Mouse (Mus musculus): Measurements from ENCODE around the gene Ppp1r26. TPM values are rescaled to one million over a fixed set of nuclear protein-coding genes. Genes with fewer than 3 reads are reported as not detected.
"Not testable (repeated sequence)": the region's sequence is repeated elsewhere in the genome, so short reads cannot be mapped to it uniquely, and the experiment has no call there.

Gene Ppp1r26
- total and polyA plus RNA-seq, 3 experiments, result not detected

DNA sequence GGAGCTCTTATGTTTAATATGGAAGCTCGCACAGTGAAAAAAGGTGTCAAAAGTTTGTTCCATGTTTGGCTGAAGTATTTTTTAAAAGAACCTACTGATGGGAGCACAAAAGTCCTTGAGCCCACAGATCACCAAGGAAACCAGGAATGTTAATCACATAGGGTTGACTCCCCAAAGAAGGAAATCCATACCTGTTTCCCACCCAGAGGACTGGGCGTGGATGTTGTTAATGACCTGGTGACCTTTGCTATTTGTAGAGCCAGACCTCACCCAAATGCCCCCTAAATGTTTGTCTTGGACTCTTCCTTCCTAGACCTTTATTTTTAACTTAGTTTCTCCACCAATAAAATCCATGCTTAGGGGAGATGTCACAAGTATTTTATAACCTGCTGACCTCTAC is 24.0 kb downstream of the Ppp1r26 start:
- Histone ChIP-seq H3K27ac (ENCODE audit: control insufficient read depth, low read depth, low read length) (no peak overlapping the region), H3K9me3 (replicated peaks; ENCODE audit: insufficient read depth, low read length) (no peaks in the 10 kb centered on the region), H3K27me3 (ENCODE audit: control insufficient read depth in 1 of 2, insufficient read depth in 2 of 2, low read length in 2 of 2) (peaks cover 0 to 2% of the 10 kb centered on the region in 2 experiments; a peak in 1 of 4 replicates), H3K9ac (ENCODE audit: control insufficient read depth, low read depth, low read length, poor library complexity, severe bottlenecking) (no peak overlapping the region), H3K36me3 (ENCODE audit: control insufficient read depth in 1 of 2, insufficient read depth in 2 of 2, low read length in 2 of 2) (peaks cover 2% of the 10 kb centered on the region in 2 experiments; a peak in 3 of 4 replicates), H3K79me2 (ENCODE audit: control insufficient read depth, insufficient read depth, low read length, poor library complexity) (peaks cover 12% of the 10 kb centered on the region), H3K4me1 (ENCODE audit: control insufficient read depth in 1 of 2, insufficient read depth in 2 of 2, low read length in 2 of 2) (peaks cover 3 to 12% of the 10 kb centered on the region in 2 experiments; a peak in 2 of 4 replicates), H3K4me3 (ENCODE audit: control insufficient read depth in 1 of 2, insufficient read depth in 1 of 2, low read depth in 2 of 2, low read length in 2 of 2) (no peak overlapping the region)
- no peak for TF ChIP-seq ZNF384 (IDR thresholded peaks at IDR 0.05; ENCODE audit: low read depth, low read length)
- no peak for TF ChIP-seq RAD21 (IDR thresholded peaks at IDR 0.05; ENCODE audit: low read depth, low read length)
- TF ChIP-seq ZMIZ1 (IDR thresholded peaks at IDR 0.05; ENCODE audit: low read depth, low read length), result no peak
- no peak for TF ChIP-seq CHD1 (IDR thresholded peaks at IDR 0.05; ENCODE audit: low read depth, low read length)
- TF ChIP-seq USF1 (IDR thresholded peaks at IDR 0.05; ENCODE audit: low read depth, low read length), result no peak
- no peak for TF ChIP-seq SMC3 (IDR thresholded peaks at IDR 0.05; ENCODE audit: low read depth, low read length)
- no peak for TF ChIP-seq MAFK (IDR thresholded peaks at IDR 0.05; ENCODE audit: borderline replicate concordance, low read depth, low read length)
- TF ChIP-seq MAZ (IDR thresholded peaks at IDR 0.05; ENCODE audit: low read depth, low read length), result no peak
- TF ChIP-seq NRF1 (IDR thresholded peaks at IDR 0.05; ENCODE audit: insufficient read depth, low read depth, low read length, poor library complexity, severe bottlenecking), result no peak
- no peak for TF ChIP-seq CHD2 (IDR thresholded peaks at IDR 0.05; ENCODE audit: low read length)
- TF ChIP-seq TBP (IDR thresholded peaks at IDR 0.05; ENCODE audit: low read depth, low read length), result no peak
- TF ChIP-seq GABPA (IDR thresholded peaks at IDR 0.05; ENCODE audit: low read depth, low read length), result no peak
- no peak for TF ChIP-seq KAT2A (conservative IDR thresholded peaks at IDR 0.05; ENCODE audit: low read depth, low read length)
- TF ChIP-seq HCFC1 (IDR thresholded peaks at IDR 0.05; ENCODE audit: low read depth, low read length), result no peak
- no peak for TF ChIP-seq MYB (IDR thresholded peaks at IDR 0.05; ENCODE audit: low read depth, low read length)
- TF ChIP-seq JUND (IDR thresholded peaks at IDR 0.05; ENCODE audit: low read depth, low read length), result no peak
- DNase-seq (ENCODE audit: low read depth, low spot score), result no peak

- H3K27me3 ChIP-seq (ENCODE audit: control insufficient read depth in 1 of 2, insufficient read depth in 2 of 2, low read length in 2 of 2); H3K9ac ChIP-seq (ENCODE audit: control insufficient read depth, low read depth, low read length, poor library complexity, severe bottlenecking); H3K27ac ChIP-seq (ENCODE audit: control insufficient read depth, low read depth, low read length); H3K4me3 ChIP-seq (ENCODE audit: control insufficient read depth in 1 of 2, insufficient read depth in 1 of 2, low read depth in 2 of 2, low read length in 2 of 2); H3K9me3 ChIP-seq (replicated peaks; ENCODE audit: insufficient read depth, low read length); H3K36me3 ChIP-seq (ENCODE audit: control insufficient read depth in 1 of 2, insufficient read depth in 2 of 2, low read length in 2 of 2); DNase-seq (ENCODE audit: low read depth, low spot score): not testable (repeated sequence)
- TF ChIP-seq POLR2AphosphoS2 (IDR thresholded peaks at IDR 0.05; ENCODE audit: low read length) (0 out of 2 replicates have a peak, but pooled peaks have one; percentile 21), ZNF384 (IDR thresholded peaks at IDR 0.05; ENCODE audit: low read depth, low read length) (0 out of 2 replicates have a peak, but pooled peaks have one; percentile 13)
- Histone ChIP-seq H3K79me2 (ENCODE audit: control insufficient read depth, insufficient read depth, low read length, poor library complexity) (peaks cover 12% of the 10 kb centered on the region), H3K4me1 (ENCODE audit: control insufficient read depth in 1 of 2, insufficient read depth in 2 of 2, low read length in 2 of 2) (peaks cover 3 to 12% of the 10 kb centered on the region in 2 experiments; a peak in 2 of 4 replicates)
Measured at GRCm38 (mm10) chr2:28472011-28472410, 25.4 kb downstream of the Ppp1r26 start.

Measured in MEL (cell line).